Mouse (Mus musculus): ENCODE measurements around the gene Crtc3. TPM values are rescaled to one million over a fixed set of nuclear protein-coding genes. Genes with fewer than 3 reads are reported as not detected.

Gene Crtc3
- total and polyA plus RNA-seq, 3 experiments, result 4.2 to 15.8 TPM; not detected in 1

- TF ChIP-seq POLR2A (IDR thresholded peaks at IDR 0.05; ENCODE audit: control insufficient read depth in 1 of 2, insufficient read depth in 1 of 2, low read depth in 1 of 2, low read length in 2 of 2, poor library complexity in 1 of 2), result no peak
- TF ChIP-seq GATA1 (IDR thresholded peaks at IDR 0.05; ENCODE audit: low read depth, low read length), result peak; percentile 66
- peak; percentile 33 for TF ChIP-seq RCOR1 (IDR thresholded peaks at IDR 0.05; ENCODE audit: low read depth, low read length)
- no peak for TF ChIP-seq ZMIZ1 (IDR thresholded peaks at IDR 0.05; ENCODE audit: low read depth, low read length)
- TF ChIP-seq USF2 (IDR thresholded peaks at IDR 0.05; ENCODE audit: borderline replicate concordance in 1 of 2, insufficient read depth in 1 of 2, low read depth in 1 of 2, low read length in 2 of 2), result no peak
- peak; percentile 32; the same call in 1 of the 2 replicates for TF ChIP-seq HCFC1 (IDR thresholded peaks at IDR 0.05; ENCODE audit: low read depth, low read length)
Observed at GRCm38 (mm10) chr7:80736199-80736598, 47.5 kb upstream of the Crtc3 start (continued).

GRCm38 (mm10) chr7:80732986-80733385, 44.3 kb upstream of the Crtc3 start:
- Histone ChIP-seq H3K9me3 (replicated peaks; ENCODE audit: insufficient read depth, low read length) (no peaks in the 10 kb centered on the region), H3K79me2 (ENCODE audit: control insufficient read depth, insufficient read depth, low read length, poor library complexity) (no peaks in the 10 kb centered on the region), H3K9ac (ENCODE audit: control insufficient read depth, low read depth, low read length, poor library complexity, severe bottlenecking) (no peak overlapping the region), H3K27ac (ENCODE audit: control insufficient read depth, low read depth, low read length) (no peak overlapping the region), H3K36me3 (ENCODE audit: control insufficient read depth in 1 of 2, insufficient read depth in 2 of 2, low read length in 2 of 2) (peaks cover 0 to 7% of the 10 kb centered on the region in 2 experiments; a peak in 3 of 4 replicates), H3K27me3 (ENCODE audit: control insufficient read depth in 1 of 2, insufficient read depth in 2 of 2, low read length in 2 of 2) (no peaks in the 10 kb centered on the region), H3K4me1 (ENCODE audit: control insufficient read depth in 1 of 2, insufficient read depth in 2 of 2, low read length in 2 of 2) (peaks cover 5 to 10% of the 10 kb centered on the region in 2 experiments), H3K4me3 (ENCODE audit: control insufficient read depth in 1 of 2, insufficient read depth in 1 of 2, low read depth in 2 of 2, low read length in 2 of 2) (no peak overlapping the region)
- TF ChIP-seq MAFK (IDR thresholded peaks at IDR 0.05; ENCODE audit: borderline replicate concordance, low read depth, low read length) (no peak), TCF12 (IDR thresholded peaks at IDR 0.05; ENCODE audit: low read depth, low read length) (no peak), MYB (IDR thresholded peaks at IDR 0.05; ENCODE audit: low read depth, low read length) (no peak), NRF1 (IDR thresholded peaks at IDR 0.05; ENCODE audit: insufficient read depth, low read depth, low read length, poor library complexity, severe bottlenecking) (no peak), CHD1 (IDR thresholded peaks at IDR 0.05; ENCODE audit: low read depth, low read length) (no peak), E2F4 (IDR thresholded peaks at IDR 0.05; ENCODE audit: borderline replicate concordance, low read depth, low read length) (no peak), MYC (IDR thresholded peaks at IDR 0.05; ENCODE audit: low read depth, low read length) (no peak)
- no peak for DNase-seq (ENCODE audit: low read depth, low spot score)

- H3K36me3 ChIP-seq (ENCODE audit: control insufficient read depth in 1 of 2, insufficient read depth in 2 of 2, low read length in 2 of 2), result no peaks in the 10 kb centered on the region; a peak in 1 of 4 replicates
- no peak overlapping the region for H3K9ac ChIP-seq (ENCODE audit: control insufficient read depth, low read depth, low read length, poor library complexity, severe bottlenecking)
- peak; percentile 73 for DNase-seq (ENCODE audit: low read depth, low spot score)
- H3K9me3 ChIP-seq (replicated peaks; ENCODE audit: insufficient read depth, low read length), result no peaks in the 10 kb centered on the region
- H3K79me2 ChIP-seq (ENCODE audit: control insufficient read depth, insufficient read depth, low read length, poor library complexity), result no peaks in the 10 kb centered on the region
- no peak overlapping the region for H3K4me3 ChIP-seq (ENCODE audit: control insufficient read depth in 1 of 2, insufficient read depth in 1 of 2, low read depth in 2 of 2, low read length in 2 of 2)
- no peak overlapping the region for H3K27ac ChIP-seq (ENCODE audit: control insufficient read depth, low read depth, low read length)
- no peaks in the 10 kb centered on the region for H3K27me3 ChIP-seq (ENCODE audit: control insufficient read depth in 1 of 2, insufficient read depth in 2 of 2, low read length in 2 of 2)
- no peaks in the 10 kb centered on the region for H3K4me1 ChIP-seq (ENCODE audit: control insufficient read depth in 1 of 2, insufficient read depth in 2 of 2, low read length in 2 of 2)
- TF ChIP-seq SMC3 (IDR thresholded peaks at IDR 0.05; ENCODE audit: low read depth, low read length) (peak; percentile 99), TAL1 (IDR thresholded peaks at IDR 0.05; ENCODE audit: low read length) (no peak), TBP (IDR thresholded peaks at IDR 0.05; ENCODE audit: low read depth, low read length) (no peak), UBTF (IDR thresholded peaks at IDR 0.05; ENCODE audit: borderline replicate concordance, insufficient read depth, low read depth, low read length) (no peak), KAT2A (conservative IDR thresholded peaks at IDR 0.05; ENCODE audit: low read depth, low read length) (no peak), ZMIZ1 (IDR thresholded peaks at IDR 0.05; ENCODE audit: low read depth, low read length) (no peak), CHD2 (IDR thresholded peaks at IDR 0.05; ENCODE audit: low read length) (no peak), MXI1 (IDR thresholded peaks at IDR 0.05; ENCODE audit: low read depth, low read length) (no peak), EP300 (IDR thresholded peaks at IDR 0.05; ENCODE audit: low read depth in 1 of 2, low read length in 2 of 2) (no peak), MAX (IDR thresholded peaks at IDR 0.05; ENCODE audit: low read length) (no peak), POLR2A (IDR thresholded peaks at IDR 0.05; ENCODE audit: control insufficient read depth in 1 of 2, insufficient read depth in 1 of 2, low read depth in 1 of 2, low read length in 2 of 2, poor library complexity in 1 of 2) (no peak), MAZ (IDR thresholded peaks at IDR 0.05; ENCODE audit: low read depth, low read length) (peak; percentile 32; the same call in 1 of the 2 replicates), GABPA (IDR thresholded peaks at IDR 0.05; ENCODE audit: low read depth, low read length) (no peak), RAD21 (IDR thresholded peaks at IDR 0.05; ENCODE audit: low read depth, low read length) (peak; percentile 97), MYC (IDR thresholded peaks at IDR 0.05; ENCODE audit: low read depth, low read length) (no peak), TCF12 (IDR thresholded peaks at IDR 0.05; ENCODE audit: low read depth, low read length) (no peak), BHLHE40 (IDR thresholded peaks at IDR 0.05; ENCODE audit: borderline replicate concordance, low read depth, low read length) (no peak), NELFE (IDR thresholded peaks at IDR 0.05; ENCODE audit: low read depth, low read length) (no peak), E2F4 (IDR thresholded peaks at IDR 0.05; ENCODE audit: borderline replicate concordance, low read depth, low read length) (no peak), HCFC1 (IDR thresholded peaks at IDR 0.05; ENCODE audit: low read depth, low read length) (0 out of 2 replicates have a peak, but pooled peaks have one; percentile 23), MYB (IDR thresholded peaks at IDR 0.05; ENCODE audit: low read depth, low read length) (no peak), GATA1 (IDR thresholded peaks at IDR 0.05; ENCODE audit: low read depth, low read length) (no peak), ZKSCAN1 (IDR thresholded peaks at IDR 0.05; ENCODE audit: low read depth, low read length) (no peak)
Observed at GRCm38 (mm10) chr7:80729662-80730061, 41.0 kb upstream of the Crtc3 start.
